Mouse (Mus musculus) urinary bladder, postnatal 14 days (tissue): ENCODE results near the gene Tsen15.

Source experiments
- DNase-seq: peaks from one replicate; pipeline ENCODE4 v3.0.0; 2021; ENCODE audit warnings: low spot score

The Tsen15 gene

GRCm38 (mm10) chr1:152386188-152386835 is at the start of gene Tsen15:
TSS of gene Tsen15 (minus strand) at chr1:152386688.
- DNase-seq, result peak; percentile 88

- DNase-seq, result no peak
Measured at GRCm38 (mm10) chr1:152434166-152434565, 47.7 kb upstream of the Tsen15 start.

- DNase-seq, result no peak
Measured at GRCm38 (mm10) chr1:152429805-152430204, 43.3 kb upstream of the Tsen15 start.

- DNase-seq, result no peak
Measured at GRCm38 (mm10) chr1:152427912-152428581, 41.6 kb upstream of the Tsen15 start.

GRCm38 (mm10) chr1:152423052-152423451 is 36.6 kb upstream of the Tsen15 start:
- no peak for DNase-seq

GRCm38 (mm10) chr1:152422295-152422694 is 35.8 kb upstream of the Tsen15 start:
- no peak for DNase-seq

- peak; percentile 34 for DNase-seq
Measured at GRCm38 (mm10) chr1:152417602-152418001, 31.1 kb upstream of the Tsen15 start.

- no peak for DNase-seq
Measured at GRCm38 (mm10) chr1:152416306-152416904, 29.9 kb upstream of the Tsen15 start.

- peak; percentile 8 for DNase-seq
Measured at GRCm38 (mm10) chr1:152414451-152414850, 28.0 kb upstream of the Tsen15 start.

GRCm38 (mm10) chr1:152413961-152414360 is 27.5 kb upstream of the Tsen15 start:
- DNase-seq, result no peak

GRCm38 (mm10) chr1:152413116-152413515 is 26.6 kb upstream of the Tsen15 start:
- no peak for DNase-seq

GRCm38 (mm10) chr1:152410657-152411056 is 24.2 kb upstream of the Tsen15 start:
- DNase-seq, result no peak

GRCm38 (mm10) chr1:152409356-152409755 is 22.9 kb upstream of the Tsen15 start:
- no peak for DNase-seq

GRCm38 (mm10) chr1:152407021-152407946 is 20.8 kb upstream of the Tsen15 start:
- no peak for DNase-seq

GRCm38 (mm10) chr1:152400556-152401540 is 14.4 kb upstream of the Tsen15 start:
- no peak for DNase-seq

GRCm38 (mm10) chr1:152399790-152400555 is 13.5 kb upstream of the Tsen15 start, which contains the start of gene Colgalt2:
TSS of gene Colgalt2 (plus strand) at chr1:152399830.
- peak; percentile 25 for DNase-seq

- no peak for DNase-seq
Measured at GRCm38 (mm10) chr1:152398708-152399107, 12.2 kb upstream of the Tsen15 start.

- no peak for DNase-seq
Measured at GRCm38 (mm10) chr1:152394956-152395515, 8.5 kb upstream of the Tsen15 start.

- no peak for DNase-seq
Measured at GRCm38 (mm10) chr1:152394137-152394536, 7.6 kb upstream of the Tsen15 start.

- no peak for DNase-seq
Measured at GRCm38 (mm10) chr1:152389271-152389670, 2.8 kb upstream of the Tsen15 start.
